Comparison of ENCODE assay signal across 13 mouse cellular contexts in the genomic region with DNA sequence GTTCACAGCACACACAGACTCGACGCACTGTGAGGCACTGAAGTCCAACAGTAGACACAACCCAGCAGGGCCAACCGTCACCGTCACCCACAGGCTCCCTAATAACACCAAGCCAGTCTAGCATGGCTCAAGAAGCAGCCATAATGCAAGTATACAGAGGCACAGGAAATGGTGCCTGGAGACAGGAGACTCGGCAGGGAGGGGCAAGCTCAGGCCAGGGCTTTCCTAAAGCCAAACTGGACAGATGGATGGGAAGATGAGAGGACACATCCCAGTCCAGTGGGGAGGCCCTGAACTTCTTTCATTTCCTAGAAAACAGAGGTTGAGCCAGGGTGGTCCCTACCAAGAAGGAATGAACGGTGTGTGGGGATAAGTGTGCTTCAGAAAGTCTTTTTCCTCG. TPM values are rescaled to one million over a fixed set of nuclear protein-coding genes. Genes with fewer than 3 reads are reported as not detected.
DNase-seq lines count a peak whose midpoint lies in the region; ATAC-seq and TF ChIP-seq lines count a peak whose summit lies in the region.
"Had no signal": no experiment of that assay in that cellular context is flagged by ENCODE, and none has a peak within 500 bp of the region (broad histone marks: within the 10 kb centered on the region; RNA-seq: fewer than 3 reads in every experiment).

No protein-coding gene starts in this region.

- no peak for DNase-seq in hindbrain, embryonic 11.5 days (ENCODE audit: low spot score)
- no peak for DNase-seq in hindbrain, postnatal 0 days (ENCODE audit: low spot score)
- DNase-seq in urinary bladder, adult 18-20 months (ENCODE audit: low spot score in 2 of 2) = no peak
- DNase-seq in kidney, postnatal 36 days = no peak
- DNase-seq: kidney, adult 8-10 months; lung, adult 2 months; right cerebral cortex, postnatal 25 days had no signal

- WGBS in hindbrain, embryonic 11.5 days = 54% methylated on average over 7 of the region's 7 CpGs
- WGBS in hindbrain, postnatal 0 days = 41% methylated on average over 7 of the region's 7 CpGs
- 50% methylated on average over 7 of the region's 7 CpGs for WGBS in neural tube, embryonic 12.5 days
- 51% methylated on average over 7 of the region's 7 CpGs for WGBS in neural tube, embryonic 15.5 days
- 53% methylated on average over 7 of the region's 7 CpGs for WGBS in intestine, embryonic 16.5 days

- no peaks in the 10 kb centered on the region for H3K27me3 ChIP-seq in hindbrain, embryonic 11.5 days (ENCODE audit: control insufficient read depth, insufficient read depth, low read length)
- no peaks in the 10 kb centered on the region for H3K27me3 ChIP-seq in hindbrain, postnatal 0 days (ENCODE audit: insufficient read depth, low read length)
- no peaks in the 10 kb centered on the region for H3K27me3 ChIP-seq in neural tube, embryonic 12.5 days (replicated peaks)
- H3K27me3 ChIP-seq in neural tube, embryonic 15.5 days (replicated peaks) = no peaks in the 10 kb centered on the region
- H3K27me3 ChIP-seq in intestine, embryonic 16.5 days (replicated peaks; ENCODE audit: control insufficient read depth, insufficient read depth, low read length) = no peaks in the 10 kb centered on the region
- H3K27me3 ChIP-seq: forebrain, embryonic 13.5 days had no signal

- ATAC-seq in hindbrain, embryonic 11.5 days (ENCODE audit: low FRiP score) = no peak
- ATAC-seq in hindbrain, postnatal 0 days = no peak
- ATAC-seq in neural tube, embryonic 12.5 days (ENCODE audit: low FRiP score, low read depth) = no peak
- no peak for ATAC-seq in neural tube, embryonic 15.5 days (ENCODE audit: low FRiP score)
- no peak for ATAC-seq in intestine, embryonic 16.5 days
- ATAC-seq: forebrain, embryonic 13.5 days had no signal

- H3K4me1 ChIP-seq in hindbrain, embryonic 11.5 days (replicated peaks; ENCODE audit: control insufficient read depth, insufficient read depth, low read length) = peaks cover 16% of the 10 kb centered on the region
- peaks cover 23% of the 10 kb centered on the region; the same call in 1 of the 2 replicates for H3K4me1 ChIP-seq in hindbrain, postnatal 0 days (ENCODE audit: insufficient read depth, low read length)
- peaks cover 44% of the 10 kb centered on the region for H3K4me1 ChIP-seq in neural tube, embryonic 12.5 days
- peaks cover 77% of the 10 kb centered on the region for H3K4me1 ChIP-seq in neural tube, embryonic 15.5 days
- H3K4me1 ChIP-seq in intestine, embryonic 16.5 days (ENCODE audit: control insufficient read depth, insufficient read depth, low read length) = peaks cover 60% of the 10 kb centered on the region

- peak overlapping the region; percentile 68 for H3K27ac ChIP-seq in hindbrain, embryonic 11.5 days (ENCODE audit: low read depth, low read length)
- no peak overlapping the region for H3K27ac ChIP-seq in hindbrain, postnatal 0 days
- H3K27ac ChIP-seq in neural tube, embryonic 12.5 days = no peak overlapping the region
- H3K27ac ChIP-seq in neural tube, embryonic 15.5 days (replicated peaks) = no peak overlapping the region
- peak overlapping the region; percentile 62; the same call in 1 of the 2 replicates for H3K27ac ChIP-seq in intestine, embryonic 16.5 days (ENCODE audit: low read length)
- H3K27ac ChIP-seq: forebrain, embryonic 13.5 days had no signal

- H3K36me3 ChIP-seq in hindbrain, embryonic 11.5 days (ENCODE audit: control insufficient read depth, insufficient read depth, low read length) = no peaks in the 10 kb centered on the region
- no peaks in the 10 kb centered on the region for H3K36me3 ChIP-seq in hindbrain, postnatal 0 days (ENCODE audit: insufficient read depth, low read length)
- H3K36me3 ChIP-seq in neural tube, embryonic 12.5 days = peaks cover 14% of the 10 kb centered on the region
- H3K36me3 ChIP-seq in neural tube, embryonic 15.5 days = peaks cover 4% of the 10 kb centered on the region; the same call in 1 of the 2 replicates
- 0 out of 2 replicates have a peak, but pooled peaks cover 8% of the 10 kb centered on the region for H3K36me3 ChIP-seq in intestine, embryonic 16.5 days (ENCODE audit: control insufficient read depth, insufficient read depth, low read length)

- H3K9ac ChIP-seq in hindbrain, embryonic 11.5 days (ENCODE audit: low read depth, low read length) = no peak overlapping the region
- no peak overlapping the region for H3K9ac ChIP-seq in hindbrain, postnatal 0 days (replicated peaks; ENCODE audit: low read length)
- no peak overlapping the region for H3K9ac ChIP-seq in neural tube, embryonic 12.5 days
- no peak overlapping the region for H3K9ac ChIP-seq in neural tube, embryonic 15.5 days (replicated peaks)
- H3K9ac ChIP-seq in intestine, embryonic 16.5 days (ENCODE audit: low read depth, low read length) = no peak overlapping the region
- H3K9ac ChIP-seq: forebrain, embryonic 13.5 days had no signal

- no peak overlapping the region for H3K4me3 ChIP-seq in hindbrain, embryonic 11.5 days (ENCODE audit: low read depth, low read length)
- H3K4me3 ChIP-seq in hindbrain, postnatal 0 days (ENCODE audit: low read length) = no peak overlapping the region
- no peak overlapping the region for H3K4me3 ChIP-seq in neural tube, embryonic 12.5 days
- no peak overlapping the region for H3K4me3 ChIP-seq in neural tube, embryonic 15.5 days (replicated peaks)
- no peak overlapping the region for H3K4me3 ChIP-seq in intestine, embryonic 16.5 days (ENCODE audit: low read length)
- H3K4me3 ChIP-seq: forebrain, embryonic 13.5 days; myocyte had no signal

- H3K4me2 ChIP-seq in hindbrain, embryonic 11.5 days (replicated peaks; ENCODE audit: low read depth, low read length) = no peak overlapping the region; the same call in 1 of the 2 replicates
- H3K4me2 ChIP-seq in hindbrain, postnatal 0 days (ENCODE audit: low read depth, low read length) = no peak overlapping the region
- H3K4me2 ChIP-seq in neural tube, embryonic 12.5 days (replicated peaks) = 0 out of 2 replicates have a peak overlapping the region, but pooled peaks have one; percentile 1
- H3K4me2 ChIP-seq in neural tube, embryonic 15.5 days = no peak overlapping the region
- no peak overlapping the region for H3K4me2 ChIP-seq in intestine, embryonic 16.5 days (ENCODE audit: low read depth, low read length)
- H3K4me2 ChIP-seq: forebrain, embryonic 13.5 days had no signal

- no peaks in the 10 kb centered on the region for H3K9me3 ChIP-seq in hindbrain, embryonic 11.5 days (ENCODE audit: control insufficient read depth, low read length)
- H3K9me3 ChIP-seq in hindbrain, postnatal 0 days (ENCODE audit: low read length) = no peaks in the 10 kb centered on the region
- no peaks in the 10 kb centered on the region for H3K9me3 ChIP-seq in neural tube, embryonic 12.5 days
- no peaks in the 10 kb centered on the region for H3K9me3 ChIP-seq in neural tube, embryonic 15.5 days (replicated peaks)
- no peaks in the 10 kb centered on the region for H3K9me3 ChIP-seq in intestine, embryonic 16.5 days (ENCODE audit: control insufficient read depth, low read length)
- H3K9me3 ChIP-seq: forebrain, embryonic 13.5 days; G1E had no signal

- TF ChIP-seq CTCF in hindbrain, postnatal 0 days (IDR thresholded peaks at IDR 0.05; ENCODE audit: low read depth) = no peak

RNA-seq across cellular contexts. Expression of a gene that starts 13.8 kb away (rescaled TPM):
- polyA plus RNA-seq in hindbrain, embryonic 11.5 days (2014; fragmentation: Nextera tagmentation; extraction: Ambion mirVana) = 13.4 and 21.0 TPM in 2 replicates
- total RNA-seq in hindbrain, postnatal 0 days (2014; rRNA removed) = 69.8 and 71.3 TPM in 2 replicates
- 8.8 and 9.5 TPM in 2 replicates for polyA plus RNA-seq in hindbrain, postnatal 0 days (2015; fragmentation: Nextera tagmentation; extraction: Ambion mirVana)
- 12.3 and 13.2 TPM in 2 replicates for polyA plus RNA-seq in neural tube, embryonic 12.5 days (2016; fragmentation: Nextera tagmentation; extraction: Ambion mirVana)
- polyA plus RNA-seq in neural tube, embryonic 15.5 days (2015; fragmentation: Nextera tagmentation; extraction: Ambion mirVana) = 10.0 and 10.6 TPM in 2 replicates
- 11.4 and 11.7 TPM in 2 replicates for polyA plus RNA-seq in intestine, embryonic 16.5 days (2015; fragmentation: Nextera tagmentation; extraction: Ambion mirVana)

RNA-seq across cellular contexts. Expression of a gene that starts 41.0 kb away (rescaled TPM):
- 99.0 and 99.3 TPM in 2 replicates for polyA plus RNA-seq in hindbrain, embryonic 11.5 days (2014; fragmentation: Nextera tagmentation; extraction: Ambion mirVana)
- total RNA-seq in hindbrain, postnatal 0 days (2014; rRNA removed) = 51.2 and 61.4 TPM in 2 replicates
- polyA plus RNA-seq in hindbrain, postnatal 0 days (2015; fragmentation: Nextera tagmentation; extraction: Ambion mirVana) = 60.8 and 62.5 TPM in 2 replicates
- polyA plus RNA-seq in neural tube, embryonic 12.5 days (2016; fragmentation: Nextera tagmentation; extraction: Ambion mirVana) = 87.5 and 89.3 TPM in 2 replicates
- polyA plus RNA-seq in neural tube, embryonic 15.5 days (2015; fragmentation: Nextera tagmentation; extraction: Ambion mirVana) = 69.7 and 73.1 TPM in 2 replicates
- polyA plus RNA-seq in intestine, embryonic 16.5 days (2015; fragmentation: Nextera tagmentation; extraction: Ambion mirVana) = 60.3 and 70.4 TPM in 2 replicates

Comparison
In these comparisons a context has a peak if more than half of its experiments do, and no peak if none do; other contexts are left out.
1. H3K27ac ChIP-seq: peak in hindbrain, embryonic 11.5 days (single experiment) and intestine, embryonic 16.5 days (single experiment); none in hindbrain, postnatal 0 days (single experiment), neural tube, embryonic 12.5 days (single experiment) and neural tube, embryonic 15.5 days (single experiment).